Mouse (Mus musculus) MEL (cell line): ENCODE measurements around the gene Sbno2.

Source experiments
- CHD1 ChIP-seq: IDR thresholded peaks from 2 replicates; pipeline ENCODE4 v1.6.1; 2012; ENCODE audit warnings: low read depth, mild to moderate bottlenecking, inconsistent platforms, low read length, improper control_type of control experiment
- CTCF ChIP-seq, 3 experiments: IDR thresholded peaks in 2 of 3; conservative IDR thresholded peaks in 1 of 3; 2 replicates each; pipeline ENCODE4 v1.5.1; 2011 to 2012; ENCODE audit warnings: low read length in 3 of 3, low read depth in 2 of 3, mild to moderate bottlenecking in 2 of 3, improper control_type of control experiment in 1 of 3, inconsistent platforms in 1 of 3, mixed read lengths in 1 of 3, moderate library complexity in 1 of 3; ENCODE audit not compliant: control insufficient read depth in 1 of 3, insufficient read depth in 1 of 3, poor library complexity in 1 of 3, severe bottlenecking in 1 of 3
- E2F4 ChIP-seq: IDR thresholded peaks from 2 replicates; pipeline ENCODE4 v1.6.1; 2011; ENCODE audit warnings: low read depth, low read length, improper control_type of control experiment, borderline replicate concordance
- EP300 ChIP-seq, 2 experiments: IDR thresholded peaks; 2 replicates each; pipeline ENCODE4 v1.6.1; 2011; ENCODE audit warnings: improper control_type of control experiment in 2 of 2, low read length in 2 of 2, low read depth in 1 of 2, mild to moderate bottlenecking in 1 of 2
- HCFC1 ChIP-seq: IDR thresholded peaks from 2 replicates; pipeline ENCODE4 v1.6.1; 2012; ENCODE audit warnings: low read depth, mild to moderate bottlenecking, inconsistent platforms, low read length, improper control_type of control experiment, moderate library complexity
- JUND ChIP-seq: IDR thresholded peaks from 2 replicates; pipeline ENCODE4 v1.6.1; 2011; ENCODE audit warnings: low read depth, mild to moderate bottlenecking, improper control_type of control experiment, low read length
- MAX ChIP-seq: IDR thresholded peaks from 2 replicates; pipeline ENCODE4 v1.6.1; 2011; ENCODE audit warnings: low read length, improper control_type of control experiment
- MXI1 ChIP-seq: IDR thresholded peaks from 2 replicates; pipeline ENCODE4 v1.6.1; 2011; ENCODE audit warnings: mild to moderate bottlenecking, low read depth, low read length, improper control_type of control experiment
- POLR2A ChIP-seq, 2 experiments: IDR thresholded peaks; 2 replicates each; pipeline ENCODE4 v1.6.1; 2011 to 2012; ENCODE audit warnings: low read length in 2 of 2, mild to moderate bottlenecking in 2 of 2, control low read depth in 1 of 2, improper control_type of control experiment in 1 of 2, low read depth in 1 of 2, moderate library complexity in 1 of 2; ENCODE audit not compliant: control insufficient read depth in 1 of 2, insufficient read depth in 1 of 2, poor library complexity in 1 of 2
- POLR2AphosphoS2 ChIP-seq: IDR thresholded peaks from 2 replicates; pipeline ENCODE4 v1.6.1; 2011; ENCODE audit warnings: low read length, improper control_type of control experiment
- TBP ChIP-seq: IDR thresholded peaks from 2 replicates; pipeline ENCODE4 v1.8.0; 2011; ENCODE audit warnings: low read depth, low read length, improper control_type of control experiment
- TCF12 ChIP-seq: IDR thresholded peaks from 2 replicates; pipeline ENCODE4 v1.6.1; 2014; ENCODE audit warnings: low read depth, mild to moderate bottlenecking, inconsistent platforms, low read length, improper control_type of control experiment, moderate library complexity
- ZC3H11A ChIP-seq: IDR thresholded peaks from 2 replicates; pipeline ENCODE4 v1.6.1; 2012; ENCODE audit warnings: low read depth, mild to moderate bottlenecking, inconsistent platforms, low read length, improper control_type of control experiment
- ZKSCAN1 ChIP-seq: IDR thresholded peaks from 2 replicates; pipeline ENCODE4 v1.6.1; 2012; ENCODE audit warnings: low read depth, mild to moderate bottlenecking, inconsistent platforms, low read length, improper control_type of control experiment, moderate library complexity

- TF ChIP-seq JUND (no peak), TBP (no peak), CTCF (IDR thresholded peaks at IDR 0.05 in 2 of 3, conservative IDR thresholded peaks at IDR 0.05 in 1 of 3; ENCODE audit: control insufficient read depth in 1 of 3, insufficient read depth in 1 of 3, low read depth in 2 of 3, low read length in 3 of 3, poor library complexity in 1 of 3, severe bottlenecking in 1 of 3) (no peak), POLR2A (IDR thresholded peaks at IDR 0.05; ENCODE audit: control insufficient read depth in 1 of 2, insufficient read depth in 1 of 2, low read depth in 1 of 2, low read length in 2 of 2, poor library complexity in 1 of 2) (no peak), POLR2AphosphoS2 (no peak), TCF12 (no peak), ZC3H11A (no peak), MAX (no peak), EP300 (IDR thresholded peaks at IDR 0.05; ENCODE audit: low read depth in 1 of 2, low read length in 2 of 2) (no peak), MXI1 (no peak), CHD1 (no peak), ZKSCAN1 (no peak), E2F4 (no peak), HCFC1 (no peak)
These were observed 93.6 kb downstream of the Sbno2 start for GRCm38 (mm10) chr10:80011740-80012139.
